Mouse (Mus musculus): Measurements from ENCODE around the gene Styk1. TPM values are rescaled to one million over a fixed set of nuclear protein-coding genes. Genes with fewer than 3 reads are reported as not detected.
A peak's percentile ranks its signal among the peaks of the same experiment; 100 is the strongest.
"Not testable (repeated sequence)": the region's sequence is repeated elsewhere in the genome, so short reads cannot be mapped to it uniquely, and the experiment has no call there.

Gene Styk1
- total RNA-seq, 4 experiments from 2014 or later: 0.31 to 1.2 (median 0.69) TPM

DNA sequence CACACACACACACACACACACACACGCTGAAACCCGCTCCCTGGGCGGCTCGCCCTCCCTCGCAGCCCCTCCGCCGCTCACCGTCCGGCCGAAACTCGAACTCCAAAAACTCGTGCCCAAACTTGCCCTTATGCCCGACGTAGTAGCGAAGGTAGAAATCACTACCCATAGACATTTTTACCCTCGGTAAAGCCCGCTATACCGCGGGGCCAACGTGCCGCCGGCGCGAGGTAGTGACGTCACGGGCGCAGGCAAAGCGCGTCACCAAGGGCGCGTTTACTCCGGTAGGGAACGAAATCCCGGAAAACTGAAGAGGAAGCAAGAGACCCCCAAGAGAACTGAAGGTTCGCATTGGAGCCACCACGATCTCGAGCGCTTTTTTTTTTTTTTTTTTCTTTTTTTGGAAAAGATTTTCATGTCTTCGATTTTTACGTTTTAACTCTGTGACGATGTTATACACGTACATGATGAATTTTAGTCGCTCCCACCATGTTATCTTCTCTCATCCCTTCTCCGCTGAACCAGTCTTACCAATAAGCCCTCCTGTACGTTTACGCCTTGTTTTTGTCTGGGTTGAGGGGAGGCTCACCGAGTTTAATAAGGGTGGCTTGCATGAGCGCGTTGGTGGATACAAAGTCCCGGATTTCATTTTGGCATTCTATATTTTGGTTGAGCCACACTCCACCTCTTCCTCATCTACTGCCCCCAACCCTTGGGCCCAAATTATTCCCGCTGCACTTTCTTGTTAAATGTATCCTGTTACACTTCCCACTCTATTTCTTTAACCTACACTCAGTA lies 60.2 kb downstream of the Styk1 start, which contains the start of gene Magohb:
TSS of gene Magohb (minus strand) at position 254 of the 798 bp plus-strand sequence.
- DNase-seq (ENCODE audit: low spot score in 2 of 2): peak; percentile 42 to 53

DNA sequence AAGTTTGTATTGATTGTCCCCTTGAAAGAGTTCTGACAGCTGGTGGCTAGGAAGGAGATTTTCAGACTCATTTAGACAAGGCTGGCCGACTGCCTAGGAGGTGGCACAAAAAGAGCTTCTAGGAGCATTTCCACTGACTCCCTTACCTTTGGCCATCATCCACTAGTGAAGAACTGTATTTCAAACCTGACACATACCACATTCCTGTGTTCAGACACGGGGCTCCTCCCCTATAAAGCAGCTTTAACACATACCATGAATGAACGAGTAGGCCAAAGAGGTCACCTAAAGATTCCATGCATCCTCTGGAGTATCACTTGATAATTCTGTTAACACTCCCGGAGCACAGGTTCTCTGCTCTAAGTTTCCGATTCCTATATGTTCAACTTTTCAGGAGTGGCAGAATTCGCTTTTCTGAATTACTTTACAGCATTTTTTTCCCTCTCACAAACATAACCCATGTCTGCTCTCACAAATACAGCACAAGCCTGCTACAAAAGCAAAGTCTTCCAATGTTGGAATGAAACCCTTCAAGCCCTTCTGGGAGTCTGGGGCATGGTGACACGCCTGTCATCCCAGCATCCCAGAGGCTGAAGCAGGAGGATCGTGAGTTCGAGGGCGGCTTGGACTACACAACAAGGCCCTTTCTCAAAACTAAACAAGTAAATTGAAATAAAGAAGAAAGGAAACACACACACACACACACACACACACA lies 61.0 kb downstream of the Styk1 start:
- no peak for DNase-seq (ENCODE audit: low spot score in 2 of 2)

DNA sequence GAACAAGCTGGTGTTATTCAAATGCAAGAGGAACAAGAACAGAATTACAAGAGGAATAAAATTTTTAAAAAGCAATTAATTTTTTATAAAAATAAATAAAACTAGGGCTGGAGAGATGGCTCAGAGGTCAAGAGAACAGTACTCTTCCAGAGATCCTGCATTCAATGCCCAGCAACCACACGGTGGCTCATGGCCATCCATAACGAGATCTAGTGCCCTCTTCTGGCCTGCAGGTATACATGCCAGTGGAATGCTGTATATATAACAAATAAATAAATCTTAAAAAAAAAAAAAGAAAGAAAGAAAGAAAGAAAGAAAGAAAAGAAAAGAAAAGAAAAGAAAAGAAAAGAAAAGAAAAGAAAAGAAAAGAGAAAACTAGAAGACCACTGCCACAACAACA lies 63.0 kb downstream of the Styk1 start:
- no peak for DNase-seq (ENCODE audit: low spot score in 2 of 2)

DNA sequence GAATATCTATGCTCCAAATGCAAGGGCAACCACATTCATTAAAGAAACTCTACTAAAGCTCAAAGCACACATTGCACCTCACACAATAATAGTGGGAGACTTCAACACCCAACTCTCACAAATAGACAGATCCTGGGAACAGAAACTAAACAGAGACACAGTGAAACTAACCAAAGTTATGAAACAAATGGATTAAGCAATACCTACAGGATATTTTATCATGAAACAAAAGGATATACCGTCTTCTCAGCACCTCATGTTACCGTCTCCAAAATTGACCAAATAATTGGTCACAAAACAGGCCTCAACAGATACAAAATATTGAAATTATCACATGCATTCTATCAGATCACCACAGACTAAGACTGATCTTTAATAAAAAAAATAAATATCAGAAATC lies 75.2 kb downstream of the Styk1 start:
- DNase-seq (ENCODE audit: low spot score in 2 of 2): not testable (repeated sequence)

DNA sequence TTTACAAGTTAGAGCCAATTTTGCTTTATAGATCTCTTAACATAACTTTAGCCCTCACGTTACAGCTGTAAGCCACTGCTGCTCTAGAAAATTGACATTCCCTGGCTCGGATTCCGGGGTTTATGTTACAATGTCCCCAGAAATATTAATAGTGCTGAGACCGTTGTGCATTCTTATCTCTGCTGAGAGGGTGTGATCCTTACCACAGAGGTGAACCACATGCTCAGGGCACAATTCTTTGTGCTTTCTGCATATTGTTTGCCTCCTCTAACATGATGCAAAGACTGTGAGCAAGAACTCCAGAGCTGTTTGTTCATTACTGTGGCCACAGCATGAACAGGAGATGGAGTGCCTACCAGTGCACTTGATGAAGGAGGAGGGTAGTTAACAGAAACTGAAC lies 76.7 kb downstream of the Styk1 start:
- no peak for DNase-seq (ENCODE audit: low spot score in 2 of 2)

DNA sequence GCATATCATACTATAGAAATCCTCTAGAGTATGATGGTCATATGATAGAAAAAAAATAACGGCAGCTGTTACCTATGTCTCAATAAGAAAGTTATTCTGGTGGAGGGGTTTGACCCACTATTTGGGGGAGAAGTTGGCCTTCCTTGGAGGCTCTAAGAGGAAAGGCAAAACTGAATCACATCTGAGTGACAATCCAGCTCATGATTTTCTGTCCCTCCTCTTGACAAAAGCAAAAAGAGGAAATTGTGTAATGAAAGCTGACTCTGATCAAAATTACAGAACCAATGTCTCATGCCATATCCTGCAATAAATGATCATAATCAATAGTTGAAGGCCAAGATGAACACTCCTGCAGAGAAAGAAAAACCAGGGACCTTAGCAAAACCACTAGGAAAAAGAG lies 81.1 kb downstream of the Styk1 start:
- no peak for DNase-seq (ENCODE audit: low spot score in 2 of 2)

DNA sequence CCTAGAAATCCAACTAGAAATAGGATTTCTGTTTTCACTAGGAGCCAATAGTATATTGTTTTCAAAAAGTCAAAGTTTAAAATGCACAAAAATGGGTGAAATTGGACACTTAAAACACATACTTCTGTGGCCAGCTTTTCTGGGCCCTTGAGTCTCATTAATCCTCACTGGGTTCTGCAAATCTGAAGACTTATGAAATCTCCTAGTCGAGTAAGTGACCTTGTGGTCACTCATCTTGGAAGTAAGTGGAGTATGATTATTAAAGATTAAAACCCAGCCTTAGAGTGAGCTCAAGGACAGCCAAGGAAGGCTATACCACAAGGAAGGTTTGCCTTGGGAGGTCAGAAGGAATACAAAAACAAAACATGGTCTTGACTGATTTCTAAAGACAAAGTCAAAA lies 83.1 kb downstream of the Styk1 start:
- no peak for DNase-seq (ENCODE audit: low spot score in 2 of 2)

DNA sequence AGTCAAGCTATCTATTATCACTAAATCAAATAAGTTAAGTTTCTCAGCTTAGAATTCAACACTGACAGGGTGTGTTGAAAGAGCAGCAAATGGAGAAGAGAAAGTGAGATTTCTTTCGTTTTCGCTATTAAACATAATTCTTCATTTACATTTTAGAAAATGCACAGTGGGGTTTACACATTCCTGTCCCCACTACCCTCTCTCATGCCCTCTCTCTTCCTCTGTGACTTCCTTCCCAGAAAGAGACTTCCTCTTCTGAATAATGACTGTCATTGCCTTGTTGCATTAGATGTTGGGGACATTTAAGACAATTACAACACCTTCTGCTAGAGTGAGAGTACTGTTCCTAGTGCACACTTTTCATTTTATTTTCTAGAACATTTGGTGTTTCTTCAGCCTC lies 83.8 kb downstream of the Styk1 start:
- DNase-seq (ENCODE audit: low spot score in 2 of 2): no peak

DNA sequence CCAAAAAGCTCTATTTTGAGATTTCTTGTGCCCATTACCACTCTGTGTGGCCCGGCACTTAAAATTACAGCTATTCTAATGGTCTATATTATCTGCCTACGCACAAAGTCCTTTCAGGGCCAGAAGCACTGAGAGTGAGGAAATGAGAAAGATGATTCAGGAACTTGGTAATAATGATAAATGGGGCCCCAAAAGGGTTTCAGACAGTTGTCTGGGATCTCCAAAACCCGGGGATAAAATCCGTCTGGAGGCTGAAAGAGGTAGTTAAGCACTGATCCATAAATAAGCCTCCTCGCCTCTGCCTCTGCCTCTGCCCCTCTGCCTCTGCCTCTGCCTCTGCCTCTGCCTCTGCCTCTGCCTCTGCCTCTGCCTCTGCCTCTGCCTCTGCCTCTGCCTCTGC lies 89.2 kb downstream of the Styk1 start:
- no peak for DNase-seq (ENCODE audit: low spot score in 2 of 2)

DNA sequence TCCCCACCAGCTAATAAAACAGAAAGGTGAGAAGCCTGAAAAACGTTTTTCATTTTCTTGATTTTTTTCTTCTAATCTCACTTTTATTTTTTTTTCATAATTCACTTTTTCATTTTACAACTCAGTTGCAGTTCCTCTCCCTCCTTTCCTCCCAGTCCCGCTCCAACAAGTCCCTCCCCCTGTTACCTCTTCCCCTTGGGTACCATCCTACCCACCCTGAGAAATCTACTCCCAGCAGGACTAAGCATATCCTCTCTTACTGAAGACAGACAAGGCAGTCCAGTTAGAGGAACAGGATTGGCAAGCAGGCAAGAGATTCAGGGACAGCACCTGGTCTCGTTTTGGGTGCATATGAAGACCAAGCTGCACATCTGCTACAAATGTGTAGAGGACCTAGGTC lies 90.6 kb downstream of the Styk1 start:
- DNase-seq (ENCODE audit: low spot score in 2 of 2): no peak

DNA sequence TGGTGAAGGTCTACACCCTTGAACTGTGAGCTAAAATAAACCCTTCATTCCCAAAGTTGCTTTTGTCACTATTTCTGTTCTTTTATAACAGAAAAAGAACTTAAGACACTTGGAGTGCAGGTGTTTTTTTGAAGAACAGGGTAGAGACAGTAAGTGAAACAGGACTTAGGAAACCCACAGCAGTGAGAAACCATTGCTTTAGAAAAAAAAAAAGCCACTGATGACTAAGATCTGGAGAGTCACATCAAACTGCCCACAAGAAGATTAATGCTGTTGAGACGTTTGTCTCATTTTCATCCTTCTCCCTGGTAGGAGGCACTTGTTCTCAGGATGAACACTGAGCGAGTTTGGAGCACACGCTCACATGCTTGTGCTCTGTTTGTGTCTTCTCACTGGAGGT lies 91.4 kb downstream of the Styk1 start:
- DNase-seq (ENCODE audit: low spot score in 2 of 2): no peak

Other genes starting within 250 kb of the Styk1 start
- under 1 TPM in 1 of 4 experiments, not detected in 3; 0.12 TPM for gene Klra2, start 106.2 kb downstream of the Styk1 start, total RNA-seq (2022)
- gene Magohb, start 60.4 kb downstream of the Styk1 start, total RNA-seq (2022): 1 to 10 TPM; 2.4 to 5.2 (median 3.7) TPM
- 1,000 to 10,000 TPM; 1,961 to 2,457 (median 2,159) TPM for gene Ybx3, start 34.9 kb upstream of the Styk1 start, total RNA-seq (2022)
- not detected for gene 5430401F13Rik, start 132.8 kb upstream of the Styk1 start, total RNA-seq (2022)
- gene Gm6619, start 132.8 kb upstream of the Styk1 start, total RNA-seq (2022): not detected

Data from gastrocnemius, adult 8-10 months (tissue).